Mouse (Mus musculus) cerebellum, adult 11 months (tissue): ENCODE measurements around the gene Rnf31.

Experiments
- DNase-seq: peaks from one replicate; pipeline ENCODE4 v3.0.0; 2022

The Rnf31 gene

DNA sequence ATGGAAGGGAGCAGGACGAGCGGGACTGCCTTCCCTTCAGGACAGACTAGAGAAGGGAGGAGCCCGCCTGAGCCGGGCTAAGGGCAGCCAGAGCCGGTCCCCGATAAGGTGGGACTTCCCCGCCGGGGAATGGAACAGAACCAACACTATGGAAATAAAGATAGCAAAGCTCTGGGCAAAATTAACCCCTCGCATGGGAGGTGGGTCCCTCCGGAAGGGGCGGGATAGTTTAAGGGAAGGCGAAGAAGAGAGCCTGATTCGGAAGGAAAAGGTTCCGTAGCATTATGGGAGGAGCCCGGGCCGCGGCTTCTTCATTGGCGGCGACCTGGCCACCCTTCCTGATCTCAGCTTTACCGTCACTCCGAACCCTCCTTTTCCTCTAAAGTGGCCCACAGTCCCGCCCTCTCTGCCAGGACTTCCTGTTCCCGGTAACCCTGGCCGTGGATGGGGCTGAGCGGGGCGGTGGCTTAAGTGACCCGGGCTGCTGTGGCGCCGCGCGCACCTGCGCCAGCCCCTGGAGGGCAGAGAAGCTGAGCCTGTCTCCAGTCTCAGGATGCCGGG is at the start of gene Rnf31:
Gene Rnf31, plus strand, starts transcription at position 378 of the 561 bp plus-strand sequence.
- DNase-seq, result peak; percentile 89

DNA sequence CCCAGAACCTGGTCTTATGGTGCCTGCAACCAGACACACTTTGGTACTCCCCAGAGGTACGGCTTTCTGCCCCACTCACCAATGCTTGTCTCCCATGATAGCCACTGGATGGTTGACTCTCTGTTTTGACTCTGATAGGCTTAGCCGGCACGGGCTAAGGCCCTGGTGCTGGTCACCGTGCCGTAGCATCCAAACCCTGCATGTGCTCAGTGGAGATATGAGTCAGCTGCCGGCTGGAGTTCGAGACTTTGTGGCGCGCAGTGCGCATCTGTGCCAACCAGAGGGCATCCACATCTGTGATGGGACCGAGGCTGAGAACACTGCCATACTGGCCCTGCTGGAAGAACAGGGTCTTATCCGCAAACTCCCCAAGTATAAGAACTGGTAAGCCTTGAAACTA is 49.2 kb upstream of the Rnf31 start:
- no peak for DNase-seq

- DNase-seq, result no peak
Observed at GRCm38 (mm10) chr14:55544334-55544733, 47.2 kb upstream of the Rnf31 start.

- DNase-seq, result no peak
Observed at GRCm38 (mm10) chr14:55550191-55550590, 41.3 kb upstream of the Rnf31 start.

- DNase-seq, result no peak
Observed at GRCm38 (mm10) chr14:55551347-55551746, 40.2 kb upstream of the Rnf31 start.

GRCm38 (mm10) chr14:55551794-55552193 is 39.7 kb upstream of the Rnf31 start:
- no peak for DNase-seq

DNA sequence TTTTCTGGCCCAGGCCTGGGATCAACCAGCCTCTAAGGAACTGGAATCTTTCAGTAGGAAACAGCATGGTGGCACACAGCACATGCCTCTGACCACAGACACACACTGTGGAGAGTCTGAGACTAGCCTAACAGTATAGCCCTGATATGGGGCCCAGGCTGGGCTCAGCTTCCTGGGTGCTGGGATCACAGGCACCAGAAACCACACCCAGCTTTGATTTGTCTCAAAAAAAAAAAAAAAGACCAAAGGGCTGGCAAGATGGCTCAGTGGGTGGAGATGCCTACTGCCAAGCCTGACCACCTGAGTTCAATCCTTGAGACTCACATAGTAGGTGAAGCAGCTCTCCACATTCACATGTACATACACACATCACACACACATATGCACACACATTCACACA is 36.9 kb upstream of the Rnf31 start:
- no peak for DNase-seq

DNA sequence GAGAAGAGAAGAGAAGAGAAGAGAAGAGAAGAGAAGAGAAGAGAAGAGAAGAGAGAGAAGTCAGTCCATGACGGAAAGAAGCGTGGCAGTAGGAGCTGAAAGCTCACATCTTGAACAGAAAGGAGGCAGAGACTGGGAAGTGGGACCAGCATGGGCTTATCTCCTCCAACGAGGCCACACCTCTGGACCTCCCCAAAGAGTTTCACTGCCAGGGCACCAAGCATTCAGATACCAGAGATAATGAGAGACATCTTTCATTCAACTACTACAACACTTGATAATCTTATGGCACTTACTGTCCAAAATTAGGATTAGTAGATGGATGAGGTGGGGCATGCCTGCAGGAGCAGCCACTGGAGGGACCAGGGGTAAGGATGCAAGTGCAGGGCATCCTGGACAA is 35.7 kb upstream of the Rnf31 start:
- no peak for DNase-seq

DNA sequence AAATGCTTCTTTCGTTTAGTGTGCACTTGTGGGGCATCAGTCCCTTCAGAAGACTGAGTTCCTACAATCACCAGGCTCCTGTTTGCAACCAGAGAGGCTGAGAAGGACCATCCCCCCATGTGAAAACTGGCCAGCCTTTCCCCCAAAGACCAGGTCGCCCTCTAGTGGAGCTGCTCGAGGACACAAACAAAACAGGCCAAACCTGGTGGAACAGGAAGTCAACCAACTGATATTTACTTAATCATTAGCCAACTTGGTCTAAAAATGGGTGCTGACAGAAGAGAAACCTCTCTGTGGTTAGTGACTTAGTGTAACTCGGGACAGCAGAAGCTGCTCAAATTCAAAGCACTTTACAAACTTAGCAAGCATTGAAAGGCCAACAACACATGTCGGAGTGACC is 34.5 kb upstream of the Rnf31 start:
- DNase-seq, result peak; percentile 69

DNA sequence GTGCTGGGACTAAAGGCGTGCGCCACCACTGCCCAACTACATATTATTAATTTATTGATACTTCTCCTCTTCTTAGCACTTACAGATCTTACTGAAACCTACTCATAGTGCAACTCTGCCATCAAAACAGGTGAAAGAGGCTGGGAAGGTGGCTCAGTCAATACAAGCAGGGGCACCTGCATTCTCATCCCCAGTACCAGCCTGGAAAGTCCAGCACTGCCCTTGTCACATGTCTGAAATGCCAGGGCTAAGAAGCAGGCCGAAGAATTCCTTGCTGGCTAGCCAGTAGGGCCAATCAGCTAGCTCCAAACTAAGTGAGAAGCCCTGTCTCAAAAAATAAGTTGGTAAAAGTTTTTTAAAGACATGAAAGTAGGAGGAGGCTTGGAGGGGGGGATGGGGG is 33.9 kb upstream of the Rnf31 start:
- DNase-seq, result no peak

DNA sequence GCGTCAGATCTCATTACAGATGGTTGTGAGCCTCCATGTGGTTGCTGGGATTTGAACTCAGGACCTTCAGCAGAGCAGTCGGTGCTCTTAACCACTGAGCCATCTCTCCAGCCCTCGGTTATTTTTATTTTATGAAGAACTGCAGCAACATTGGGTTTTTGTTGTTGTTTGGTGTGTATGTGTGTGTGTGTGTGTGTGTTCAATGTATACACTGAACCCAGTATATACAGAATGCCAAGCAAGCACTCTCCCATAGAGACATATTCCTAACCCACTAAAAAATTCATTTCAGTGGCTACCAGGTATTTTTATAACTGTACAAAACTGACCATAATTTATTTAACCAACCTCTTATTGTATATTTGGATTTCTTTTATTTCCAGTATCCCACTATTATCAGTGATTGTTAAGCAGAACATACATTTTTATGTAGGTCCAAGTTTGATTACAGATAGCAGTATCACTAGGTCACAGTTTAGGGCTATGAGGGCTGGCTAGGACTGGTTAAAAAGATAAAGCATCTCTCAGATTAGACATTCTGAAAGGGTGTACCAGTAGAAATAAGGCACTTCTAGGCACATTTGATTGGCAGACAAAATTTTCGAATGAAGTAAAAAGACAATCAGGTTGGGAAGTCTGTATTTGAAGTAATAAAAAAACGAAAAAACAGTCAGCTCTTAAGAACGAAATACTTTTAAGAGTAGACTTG is 32.6 kb upstream of the Rnf31 start:
- DNase-seq, result no peak

DNA sequence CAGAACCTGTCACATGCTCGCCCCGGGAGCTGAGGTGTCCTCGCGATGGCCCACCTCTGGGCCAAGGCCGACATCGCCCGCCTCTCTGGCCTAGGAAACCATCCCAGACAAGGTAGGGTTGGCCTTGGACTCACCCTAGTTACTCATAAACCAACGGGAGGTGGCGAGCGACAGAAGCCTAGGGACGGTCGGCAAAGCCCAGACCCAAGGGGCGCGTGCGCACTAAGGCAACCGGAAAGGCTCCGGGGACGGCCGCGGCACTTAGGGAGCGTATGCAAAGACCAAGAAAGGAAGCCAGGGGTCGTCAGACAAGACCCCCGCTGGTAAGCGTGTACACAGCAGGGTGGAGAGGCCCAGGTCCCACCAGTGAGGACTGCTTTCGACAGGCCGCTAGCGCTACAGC is 31.7 kb upstream of the Rnf31 start, which contains the start of gene Dcaf11:
Gene Dcaf11, plus strand, starts transcription at position 208 of the 403 bp plus-strand sequence.
- peak; percentile 91 for DNase-seq

GRCm38 (mm10) chr14:55560202-55561073 is 31.1 kb upstream of the Rnf31 start, which contains the start of gene A730061H03Rik:
A730061H03Rik (minus strand) TSS chr14:55560406.
- peak; percentile 98 for DNase-seq

- no peak for DNase-seq
Observed at GRCm38 (mm10) chr14:55561860-55562259, 29.6 kb upstream of the Rnf31 start.

GRCm38 (mm10) chr14:55563249-55563648 is 28.3 kb upstream of the Rnf31 start:
- no peak for DNase-seq

DNA sequence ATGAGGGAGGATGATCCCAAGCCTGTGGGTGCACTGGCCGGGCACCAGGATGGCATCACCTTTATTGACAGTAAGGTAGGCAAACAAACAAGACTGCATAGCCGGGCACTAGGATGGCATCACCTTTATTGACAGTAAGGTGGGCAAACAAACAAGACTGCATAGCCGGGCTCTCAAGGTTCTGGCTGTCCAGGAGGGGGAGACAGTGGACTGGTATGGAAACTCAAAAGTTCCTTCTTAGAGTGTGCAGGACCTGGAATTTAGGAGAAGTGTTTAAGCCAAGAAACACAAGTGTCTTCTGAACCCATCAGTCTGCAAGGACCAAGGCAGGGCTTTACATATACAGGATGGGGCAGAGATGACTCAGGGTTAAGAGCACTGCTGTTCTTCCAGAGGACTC is 25.8 kb upstream of the Rnf31 start:
- no peak for DNase-seq

DNA sequence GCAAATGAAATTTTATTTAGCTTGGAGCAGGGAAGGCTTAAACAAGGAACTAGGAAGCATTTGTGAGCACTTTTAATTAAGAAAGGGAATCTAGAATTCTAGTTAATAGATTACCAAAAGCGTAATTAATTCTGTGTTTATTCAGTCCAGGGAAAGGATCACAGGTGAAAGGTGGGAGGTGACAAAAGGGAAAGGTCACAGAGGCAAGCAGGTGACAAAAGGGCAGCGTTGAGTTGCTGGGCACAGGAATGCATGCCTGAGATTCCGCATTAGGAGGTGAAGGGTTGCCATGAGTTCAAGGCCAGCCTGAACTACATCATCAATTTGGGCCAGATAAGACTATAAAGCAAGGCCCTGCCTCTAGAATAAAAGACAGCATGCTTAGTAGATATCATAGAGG is 24.0 kb upstream of the Rnf31 start:
- no peak for DNase-seq

DNA sequence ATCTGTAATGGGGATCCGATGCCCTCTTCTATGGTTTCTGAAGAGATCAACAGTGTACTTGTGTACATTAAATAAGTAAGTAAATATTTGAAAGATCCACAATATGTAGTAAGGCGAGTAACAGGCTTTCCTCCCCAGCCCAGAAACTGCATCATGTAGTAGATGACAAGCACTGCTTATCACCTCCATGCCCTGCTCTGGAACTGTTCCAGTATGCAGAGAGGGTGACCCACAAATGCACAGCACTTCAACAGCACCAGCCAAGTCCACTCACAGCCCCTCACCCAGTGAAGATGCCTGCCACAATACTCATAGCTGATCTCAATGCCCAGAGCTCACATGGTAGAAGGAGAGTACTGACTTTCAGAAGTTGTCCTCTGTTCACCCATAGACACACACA is 20.9 kb upstream of the Rnf31 start:
- DNase-seq, result no peak

GRCm38 (mm10) chr14:55571760-55572159 is 19.7 kb upstream of the Rnf31 start:
- DNase-seq, result no peak

DNA sequence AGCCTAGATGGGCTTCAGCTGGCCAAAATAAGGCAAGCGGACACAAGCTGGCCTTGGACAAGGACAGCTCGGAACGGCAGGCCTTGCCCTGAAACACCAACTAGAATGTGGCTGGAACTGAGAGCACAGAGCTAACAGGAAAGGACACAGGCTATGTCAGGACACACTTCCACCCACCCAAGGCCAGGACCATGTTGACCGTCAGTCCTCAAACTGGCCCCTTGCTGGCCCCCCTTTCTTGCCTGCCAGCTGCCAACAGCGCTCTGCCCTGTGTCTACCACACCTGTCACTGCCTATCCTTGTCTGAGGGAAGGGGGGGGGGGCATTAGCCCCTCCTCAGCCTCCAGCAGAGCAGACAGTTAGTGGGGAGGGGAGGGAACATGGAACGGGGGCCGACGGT is 16.2 kb upstream of the Rnf31 start, which contains the start of gene Fitm1:
Gene Fitm1, plus strand, starts transcription at position 316 of the 400 bp plus-strand sequence.
- DNase-seq, result no peak

DNA sequence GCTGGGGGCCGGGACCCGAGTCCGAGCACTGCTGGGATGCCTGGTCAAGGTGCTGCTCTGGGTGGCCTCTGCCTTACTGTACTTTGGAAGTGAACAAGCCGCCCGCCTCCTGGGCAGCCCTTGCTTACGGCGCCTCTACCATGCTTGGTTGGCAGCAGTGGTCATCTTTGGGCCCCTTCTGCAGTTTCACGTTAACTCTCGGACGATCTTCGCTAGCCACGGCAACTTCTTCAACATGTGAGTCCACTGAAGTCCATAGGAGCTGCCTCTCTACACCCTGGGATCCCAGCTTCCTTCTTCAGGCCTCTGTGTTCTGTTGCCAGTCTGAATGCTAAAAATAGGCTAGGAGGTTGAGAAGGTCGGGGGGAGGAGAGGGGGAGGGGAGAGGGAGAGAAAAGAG is 15.8 kb upstream of the Rnf31 start:
- no peak for DNase-seq

DNA sequence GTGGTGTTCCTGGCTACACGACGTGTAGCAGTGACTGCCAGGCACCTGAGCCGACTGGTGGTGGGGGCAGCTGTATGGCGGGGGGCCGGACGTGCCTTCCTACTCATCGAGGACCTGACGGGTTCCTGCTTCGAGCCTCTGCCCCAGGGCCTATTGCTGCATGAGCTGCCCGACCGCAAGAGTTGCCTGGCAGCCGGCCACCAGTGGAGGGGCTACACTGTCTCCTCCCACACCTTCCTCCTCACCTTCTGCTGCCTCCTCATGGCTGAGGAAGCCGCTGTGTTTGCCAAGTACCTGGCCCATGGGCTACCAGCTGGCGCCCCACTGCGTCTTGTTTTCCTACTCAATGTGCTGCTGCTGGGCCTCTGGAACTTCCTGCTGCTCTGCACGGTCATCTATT is 15.1 kb upstream of the Rnf31 start:
- no peak for DNase-seq

- peak; percentile 49 for DNase-seq
Observed at GRCm38 (mm10) chr14:55577871-55578667, 13.4 kb upstream of the Rnf31 start, which contains the start of gene Psme1. Psme1 (plus strand) TSS chr14:55578123.
